Mouse (Mus musculus): ENCODE measurements around the gene Fbxo39. TPM values are rescaled to one million over a fixed set of nuclear protein-coding genes. Genes with fewer than 3 reads are reported as not detected.

Fbxo39 gene
- polyA plus RNA-seq, 1 experiment = 112 TPM

DNA sequence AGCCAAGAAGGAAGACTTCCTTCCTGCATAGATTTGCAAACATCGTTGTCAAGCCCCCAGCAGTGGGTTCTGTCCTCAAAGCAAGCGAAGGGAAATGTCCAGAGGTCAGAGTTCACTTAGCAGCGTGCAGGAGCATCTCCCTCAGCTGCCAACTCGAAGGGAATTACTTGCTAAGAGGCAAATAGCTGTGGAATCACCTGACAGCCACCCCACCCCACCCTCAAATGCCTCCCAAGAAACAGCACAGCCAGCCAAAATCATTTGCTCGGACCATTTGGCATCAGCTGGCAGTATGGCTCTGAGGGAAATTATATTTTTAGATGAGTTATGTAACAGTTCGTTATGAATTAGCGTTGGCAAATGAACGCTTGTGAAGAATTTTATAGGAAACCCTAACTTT, 34.8 kb downstream of the Fbxo39 start:
- Histone ChIP-seq H3K36me3 (ENCODE audit: control insufficient read depth, insufficient read depth, low read length) (no peaks in the 10 kb centered on the region), H3K27ac (ENCODE audit: control insufficient read depth, insufficient read depth, low read depth, low read length) (no peak overlapping the region), H3K4me3 (ENCODE audit: control insufficient read depth, low read depth, low read length) (no peak overlapping the region), H3K4me1 (ENCODE audit: control insufficient read depth, insufficient read depth, low read length) (no peaks in the 10 kb centered on the region), H3K27me3 (ENCODE audit: control insufficient read depth, insufficient read depth, low read length) (no peaks in the 10 kb centered on the region)
- TF ChIP-seq CTCF (IDR thresholded peaks at IDR 0.05; ENCODE audit: control insufficient read depth, insufficient read depth, insufficient replicate concordance, low read depth, low read length) = no peak
- no peak for TF ChIP-seq POLR2A (IDR thresholded peaks at IDR 0.05; ENCODE audit: control insufficient read depth, low read depth, low read length)

DNA sequence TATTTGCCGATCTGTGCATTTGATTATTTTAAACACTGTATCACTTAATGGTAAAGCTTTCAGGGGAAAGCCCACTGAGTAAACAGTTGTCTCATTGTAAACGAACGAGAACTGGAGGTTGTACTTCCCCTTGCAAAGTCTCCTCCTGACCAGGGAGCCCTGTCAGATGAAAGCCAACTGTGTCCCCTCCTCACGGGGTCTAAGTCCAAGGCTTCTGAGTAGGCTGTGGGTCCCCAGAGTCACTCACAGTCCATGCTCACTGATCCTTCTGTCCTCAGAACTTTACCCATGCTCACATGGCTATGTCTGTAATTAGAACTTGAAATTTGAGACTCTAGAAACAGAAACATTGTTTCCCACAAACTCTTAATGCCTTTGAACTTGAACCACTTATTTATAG, 35.4 kb downstream of the Fbxo39 start:
- no peak overlapping the region for H3K27ac ChIP-seq (ENCODE audit: control insufficient read depth, insufficient read depth, low read depth, low read length)
- H3K27me3 ChIP-seq (ENCODE audit: control insufficient read depth, insufficient read depth, low read length) = no peaks in the 10 kb centered on the region
- no peaks in the 10 kb centered on the region for H3K36me3 ChIP-seq (ENCODE audit: control insufficient read depth, insufficient read depth, low read length)
- TF ChIP-seq POLR2A (IDR thresholded peaks at IDR 0.05; ENCODE audit: control insufficient read depth, low read depth, low read length) (no peak), CTCF (IDR thresholded peaks at IDR 0.05; ENCODE audit: control insufficient read depth, insufficient read depth, insufficient replicate concordance, low read depth, low read length) (no peak)
- peaks cover 3% of the 10 kb centered on the region; the same call in 1 of the 2 replicates for H3K4me1 ChIP-seq (ENCODE audit: control insufficient read depth, insufficient read depth, low read length)
- no peak overlapping the region for H3K4me3 ChIP-seq (ENCODE audit: control insufficient read depth, low read depth, low read length)

DNA sequence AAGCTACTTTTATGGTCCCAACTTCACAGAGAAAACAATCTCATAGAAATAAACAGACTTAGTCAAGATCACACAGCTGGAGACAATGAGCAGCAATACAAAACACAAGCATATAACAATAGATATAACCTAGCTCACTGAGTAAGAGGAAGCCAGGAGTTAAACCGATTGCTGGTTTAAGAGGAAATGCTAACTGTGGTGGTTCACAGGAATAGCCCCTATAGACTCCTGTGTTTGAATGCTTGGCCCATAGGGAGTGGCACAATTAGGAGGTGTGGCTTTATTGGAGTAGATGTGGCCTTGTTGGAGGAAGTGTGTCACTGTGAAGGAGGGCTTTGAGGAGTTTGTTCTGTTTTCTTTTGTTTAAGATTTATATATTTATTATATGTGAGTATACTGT, 38.0 kb downstream of the Fbxo39 start:
- Histone ChIP-seq H3K27ac (ENCODE audit: control insufficient read depth, insufficient read depth, low read depth, low read length) (no peak overlapping the region), H3K36me3 (ENCODE audit: control insufficient read depth, insufficient read depth, low read length) (no peaks in the 10 kb centered on the region), H3K27me3 (ENCODE audit: control insufficient read depth, insufficient read depth, low read length) (no peaks in the 10 kb centered on the region), H3K4me1 (ENCODE audit: control insufficient read depth, insufficient read depth, low read length) (peaks cover 8% of the 10 kb centered on the region; the same call in 1 of the 2 replicates), H3K4me3 (ENCODE audit: control insufficient read depth, low read depth, low read length) (no peak overlapping the region)
- TF ChIP-seq POLR2A (IDR thresholded peaks at IDR 0.05; ENCODE audit: control insufficient read depth, low read depth, low read length) (no peak), CTCF (IDR thresholded peaks at IDR 0.05; ENCODE audit: control insufficient read depth, insufficient read depth, insufficient replicate concordance, low read depth, low read length) (no peak)

DNA sequence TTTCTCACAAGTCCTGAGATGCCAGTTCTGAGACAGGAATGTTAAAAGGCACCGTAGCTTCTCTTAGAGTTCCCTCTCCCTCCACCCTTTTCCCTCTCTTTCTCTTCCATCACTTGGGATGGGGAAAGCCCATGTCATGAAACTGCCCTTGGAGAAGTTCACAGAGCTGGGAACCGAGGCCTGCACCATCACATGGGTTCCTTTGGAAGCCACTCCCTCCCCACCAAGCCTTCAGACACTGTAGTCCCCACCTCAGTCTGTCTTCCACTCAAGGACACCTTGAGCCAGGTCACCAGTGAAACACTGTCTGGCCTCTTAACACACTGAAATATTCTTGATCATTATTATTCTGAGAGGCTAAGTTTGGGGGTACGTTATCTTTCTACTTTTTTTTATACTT, 38.9 kb downstream of the Fbxo39 start:
- TF ChIP-seq POLR2A (IDR thresholded peaks at IDR 0.05; ENCODE audit: control insufficient read depth, low read depth, low read length) (no peak), CTCF (IDR thresholded peaks at IDR 0.05; ENCODE audit: control insufficient read depth, insufficient read depth, insufficient replicate concordance, low read depth, low read length) (no peak)
- Histone ChIP-seq H3K4me1 (ENCODE audit: control insufficient read depth, insufficient read depth, low read length) (peaks cover 8% of the 10 kb centered on the region; the same call in 1 of the 2 replicates), H3K27me3 (ENCODE audit: control insufficient read depth, insufficient read depth, low read length) (no peaks in the 10 kb centered on the region), H3K27ac (ENCODE audit: control insufficient read depth, insufficient read depth, low read depth, low read length) (no peak overlapping the region), H3K4me3 (ENCODE audit: control insufficient read depth, low read depth, low read length) (no peak overlapping the region), H3K36me3 (ENCODE audit: control insufficient read depth, insufficient read depth, low read length) (no peaks in the 10 kb centered on the region)

DNA sequence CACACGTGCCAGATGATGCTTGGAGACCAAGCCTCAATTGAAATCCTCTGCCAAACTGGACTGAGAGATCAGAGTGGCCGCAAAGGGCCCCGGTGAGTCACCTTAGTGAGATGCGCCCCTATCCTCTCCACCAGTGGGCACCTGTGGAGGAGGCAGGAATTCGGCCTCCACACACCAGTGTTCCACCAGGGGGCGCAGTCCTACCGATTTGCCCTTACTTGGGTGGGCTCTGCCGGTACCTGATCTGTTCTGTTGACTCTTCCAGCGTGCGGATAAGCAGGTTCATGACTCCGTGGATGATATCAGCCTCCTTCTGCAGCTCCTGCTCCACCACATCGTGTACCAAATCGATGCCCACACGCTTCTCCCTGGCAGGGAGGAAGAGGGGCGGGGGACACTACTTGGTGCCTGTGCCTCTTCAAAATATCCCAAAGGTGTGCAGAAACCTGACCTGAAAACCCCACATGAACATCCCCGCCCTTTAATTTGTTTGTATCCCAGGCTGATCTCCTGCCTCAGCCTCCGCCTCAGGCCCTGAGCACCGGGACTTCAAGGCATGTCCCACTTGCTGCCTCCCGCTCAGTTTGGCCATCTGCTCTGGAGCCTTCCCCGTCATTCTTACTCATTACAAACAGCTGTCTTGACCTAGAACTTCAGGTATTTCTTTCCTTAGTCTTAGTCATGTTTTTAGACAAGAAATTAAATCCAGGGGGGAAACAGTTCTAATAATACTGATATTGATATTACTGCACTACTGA, 40.9 kb downstream of the Fbxo39 start:
- Histone ChIP-seq H3K4me3 (ENCODE audit: control insufficient read depth, low read depth, low read length) (peak overlapping the region; percentile 67), H3K4me1 (ENCODE audit: control insufficient read depth, insufficient read depth, low read length) (peaks cover 8% of the 10 kb centered on the region; the same call in 1 of the 2 replicates), H3K27me3 (ENCODE audit: control insufficient read depth, insufficient read depth, low read length) (no peaks in the 10 kb centered on the region), H3K27ac (ENCODE audit: control insufficient read depth, insufficient read depth, low read depth, low read length) (no peak overlapping the region), H3K36me3 (ENCODE audit: control insufficient read depth, insufficient read depth, low read length) (no peaks in the 10 kb centered on the region)
- TF ChIP-seq CTCF (IDR thresholded peaks at IDR 0.05; ENCODE audit: control insufficient read depth, insufficient read depth, insufficient replicate concordance, low read depth, low read length) = peak; percentile 91
- no peak for TF ChIP-seq POLR2A (IDR thresholded peaks at IDR 0.05; ENCODE audit: control insufficient read depth, low read depth, low read length)

DNA sequence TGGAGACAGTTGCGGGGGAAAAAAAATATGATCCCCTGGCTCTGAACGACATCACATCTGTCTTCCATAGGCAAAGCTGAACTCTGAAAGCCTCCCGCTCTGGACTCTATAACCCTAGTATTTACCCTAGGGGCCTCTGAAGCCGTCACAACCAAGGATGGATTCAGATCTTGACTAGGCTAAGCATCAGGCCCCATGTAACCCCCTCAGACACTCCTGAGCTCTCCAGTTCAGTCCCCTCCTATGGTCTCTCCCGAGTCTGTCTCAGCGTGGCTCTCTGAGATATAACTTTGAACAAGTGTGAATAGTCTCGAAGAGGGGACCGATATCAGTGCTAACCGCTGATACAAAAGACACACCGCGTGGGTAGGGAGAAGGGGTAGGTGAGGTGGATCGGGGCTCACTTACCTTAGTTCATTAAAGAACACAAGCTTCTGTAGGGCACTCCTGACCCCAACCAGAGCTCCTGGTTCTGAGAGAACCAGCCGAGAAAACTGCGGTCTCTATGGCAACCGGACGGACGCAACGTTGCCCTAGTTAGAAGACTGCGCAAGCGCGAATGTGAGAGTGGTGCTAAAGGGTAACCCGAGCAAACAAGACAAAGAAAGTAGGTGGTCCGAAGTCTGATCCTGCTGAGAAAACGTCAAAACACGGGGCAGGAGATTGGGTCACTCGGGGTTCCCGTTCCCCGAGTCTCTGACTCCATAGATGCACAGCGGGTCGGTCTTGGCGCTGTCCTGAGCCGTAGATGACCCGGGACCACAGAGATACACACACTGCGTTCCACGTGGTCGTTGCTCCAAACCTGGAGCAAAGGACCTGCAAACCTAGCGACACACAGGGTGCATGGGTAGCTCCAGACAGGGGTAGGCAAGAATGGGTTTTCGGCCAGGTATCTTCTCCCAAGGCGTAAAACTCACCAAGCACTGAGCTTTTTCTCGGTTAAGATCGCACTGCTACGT, 47.4 kb downstream of the Fbxo39 start:
- Histone ChIP-seq H3K4me3 (ENCODE audit: control insufficient read depth, low read depth, low read length) (peak overlapping the region; percentile 79), H3K27me3 (ENCODE audit: control insufficient read depth, insufficient read depth, low read length) (no peaks in the 10 kb centered on the region), H3K4me1 (ENCODE audit: control insufficient read depth, insufficient read depth, low read length) (peaks cover 2% of the 10 kb centered on the region), H3K36me3 (ENCODE audit: control insufficient read depth, insufficient read depth, low read length) (no peaks in the 10 kb centered on the region), H3K27ac (ENCODE audit: control insufficient read depth, insufficient read depth, low read depth, low read length) (peak overlapping the region; percentile 83)
- TF ChIP-seq CTCF (IDR thresholded peaks at IDR 0.05; ENCODE audit: control insufficient read depth, insufficient read depth, insufficient replicate concordance, low read depth, low read length) (no peak), POLR2A (IDR thresholded peaks at IDR 0.05; ENCODE audit: control insufficient read depth, low read depth, low read length) (peak; percentile 82)

DNA sequence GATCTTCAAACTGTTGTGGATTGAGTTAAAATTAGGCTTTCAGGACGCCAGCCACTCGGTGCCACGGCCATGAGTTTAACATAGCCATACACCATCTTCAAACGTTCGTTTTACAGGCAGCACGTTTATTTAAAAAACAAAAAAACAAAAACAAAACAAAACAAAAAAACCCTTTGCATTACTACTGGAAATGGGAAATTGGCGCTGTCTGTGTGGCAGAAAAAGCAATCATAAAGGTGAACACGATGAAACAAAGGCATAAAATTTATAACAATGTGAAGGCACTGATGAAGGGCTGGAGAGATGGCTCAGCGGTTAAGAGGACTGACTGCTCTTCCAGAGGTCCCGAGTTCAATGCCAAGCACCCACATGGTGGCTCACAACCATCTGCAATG, 48.1 kb downstream of the Fbxo39 start, which contains the start of gene Tekt1:
TSS of gene Tekt1 (minus strand) at position 96 of the 395 bp plus-strand sequence.
- Histone ChIP-seq H3K36me3 (ENCODE audit: control insufficient read depth, insufficient read depth, low read length) (no peaks in the 10 kb centered on the region), H3K4me3 (ENCODE audit: control insufficient read depth, low read depth, low read length) (peak within 1 kb of the TSS; percentile 79), H3K27ac (ENCODE audit: control insufficient read depth, insufficient read depth, low read depth, low read length) (peak within 1 kb of the TSS; percentile 83), H3K4me1 (ENCODE audit: control insufficient read depth, insufficient read depth, low read length) (peaks cover 2% of the 10 kb centered on the region), H3K27me3 (ENCODE audit: control insufficient read depth, insufficient read depth, low read length) (no peaks in the 10 kb centered on the region)
- TF ChIP-seq POLR2A (IDR thresholded peaks at IDR 0.05; ENCODE audit: control insufficient read depth, low read depth, low read length) (no peak), CTCF (IDR thresholded peaks at IDR 0.05; ENCODE audit: control insufficient read depth, insufficient read depth, insufficient replicate concordance, low read depth, low read length) (no peak)
